Mouse (Mus musculus) cortical plate, adult 2 months (tissue): ENCODE results near the gene Pdcd7. TPM values are rescaled to one million over a fixed set of nuclear protein-coding genes. Genes with fewer than 3 reads are reported as not detected.

Experiments
- H3K27ac ChIP-seq: fragments of 200-500 bp; 2 replicates; pipeline ENCODE4 v1.5.1; 2012; ENCODE audit warnings: low read length, control low read depth, inconsistent platforms; ENCODE audit not compliant: insufficient read depth
- H3K4me1 ChIP-seq: fragments of 200-500 bp; 2 replicates; pipeline ENCODE4 v1.6.1; 2011; ENCODE audit warnings: low read length; ENCODE audit not compliant: control insufficient read depth, insufficient read depth
- H3K4me3 ChIP-seq: fragments of 200-500 bp; 2 replicates; pipeline ENCODE4 v1.5.1; 2011; ENCODE audit warnings: mild to moderate bottlenecking, low read length, control low read depth; ENCODE audit not compliant: insufficient read depth
- CTCF ChIP-seq: fragments of 200-500 bp; IDR thresholded peaks from 2 replicates; pipeline ENCODE4 v1.5.1; 2011; ENCODE audit warnings: mild to moderate bottlenecking, control low read depth, low read length; ENCODE audit not compliant: insufficient read depth; ENCODE audit errors: extremely low read depth
- POLR2A ChIP-seq: fragments of 200-500 bp; IDR thresholded peaks from 2 replicates; pipeline ENCODE4 v1.6.1; 2011; ENCODE audit warnings: mild to moderate bottlenecking, low read length, control low read depth; ENCODE audit not compliant: insufficient read depth; ENCODE audit errors: extremely low read depth
- polyA plus RNA-seq: library from polyadenylated mRNA; depleted of rRNA; stranded (reverse); fragments of >200 nt; gene quantifications from 2 replicates; pipeline ENCODE4 v1.2.3, GENCODE M21; 2012

The Pdcd7 gene
- polyA plus RNA-seq, 1 experiment: 16.1 TPM

GRCm38 (mm10) chr9:65375163-65375934 lies 29.4 kb downstream of the Pdcd7 start:
- H3K4me1 ChIP-seq: 0 out of 2 replicates have a peak, but pooled peaks cover 1% of the 10 kb centered on the region
- TF ChIP-seq POLR2A: no peak
- no peak for TF ChIP-seq CTCF
- H3K4me3 ChIP-seq: no peak overlapping the region
- no peak overlapping the region for H3K27ac ChIP-seq

GRCm38 (mm10) chr9:65381017-65381590 lies 35.2 kb downstream of the Pdcd7 start:
- TF ChIP-seq CTCF (no peak), POLR2A (no peak)
- H3K4me3 ChIP-seq: no peak overlapping the region
- H3K4me1 ChIP-seq: no peaks in the 10 kb centered on the region
- H3K27ac ChIP-seq: no peak overlapping the region

GRCm38 (mm10) chr9:65382031-65382750 lies 36.3 kb downstream of the Pdcd7 start:
- Histone ChIP-seq H3K4me3 (no peak overlapping the region), H3K27ac (no peak overlapping the region), H3K4me1 (no peaks in the 10 kb centered on the region)
- TF ChIP-seq POLR2A (no peak), CTCF (no peak)

- no peak for TF ChIP-seq POLR2A
- no peak for TF ChIP-seq CTCF
- H3K4me1 ChIP-seq: no peaks in the 10 kb centered on the region
- no peak overlapping the region for H3K4me3 ChIP-seq
- H3K27ac ChIP-seq: no peak overlapping the region
Observed at GRCm38 (mm10) chr9:65382751-65383097, 36.8 kb downstream of the Pdcd7 start.

- no peak overlapping the region for H3K27ac ChIP-seq
- TF ChIP-seq POLR2A: no peak
- no peak for TF ChIP-seq CTCF
- no peaks in the 10 kb centered on the region for H3K4me1 ChIP-seq
- no peak overlapping the region for H3K4me3 ChIP-seq
Observed at GRCm38 (mm10) chr9:65384276-65384675, 38.4 kb downstream of the Pdcd7 start.

GRCm38 (mm10) chr9:65386373-65387140 lies 40.7 kb downstream of the Pdcd7 start:
- Histone ChIP-seq H3K4me1 (no peaks in the 10 kb centered on the region), H3K4me3 (no peak overlapping the region), H3K27ac (no peak overlapping the region)
- TF ChIP-seq POLR2A: no peak
- TF ChIP-seq CTCF: no peak

- Histone ChIP-seq H3K4me3 (no peak overlapping the region), H3K4me1 (no peaks in the 10 kb centered on the region), H3K27ac (no peak overlapping the region)
- no peak for TF ChIP-seq CTCF
- no peak for TF ChIP-seq POLR2A
Observed at GRCm38 (mm10) chr9:65390752-65391612, 45.1 kb downstream of the Pdcd7 start.

GRCm38 (mm10) chr9:65391613-65391964 lies 45.7 kb downstream of the Pdcd7 start, which contains the start of gene Kbtbd13:
Gene Kbtbd13, minus strand, starts transcription at chr9:65391652.
- no peak within 1 kb of the TSS for H3K27ac ChIP-seq
- TF ChIP-seq POLR2A: no peak
- H3K4me3 ChIP-seq: no peak within 1 kb of the TSS
- H3K4me1 ChIP-seq: no peaks in the 10 kb centered on the region
